Comparison of ENCODE assay signal across 20 mouse cellular contexts in the genomic region with DNA sequence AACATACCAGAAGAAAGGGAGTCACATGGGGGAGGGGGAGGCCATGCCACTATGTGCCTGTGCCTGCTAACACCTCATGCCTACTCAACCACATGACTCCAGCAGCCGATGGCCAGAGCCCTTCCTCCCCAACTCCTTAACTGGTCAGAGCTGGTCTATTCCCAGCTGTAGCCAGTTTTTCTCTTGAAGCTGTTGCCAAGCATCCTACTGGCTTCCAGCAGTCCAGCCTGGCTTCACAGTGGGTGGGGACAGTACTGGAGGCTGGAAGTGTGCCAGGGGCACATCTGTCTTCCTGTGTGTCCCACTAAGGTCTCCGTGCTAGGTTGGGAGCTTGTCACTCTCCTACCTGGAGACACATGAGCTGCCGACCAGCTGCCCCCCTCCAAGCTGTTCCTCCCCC. TPM values are rescaled to one million over a fixed set of nuclear protein-coding genes. Genes with fewer than 3 reads are reported as not detected.
A peak's percentile ranks its signal among the peaks of the same experiment; 100 is the strongest.
DNase-seq lines count a peak whose midpoint lies in the region; ATAC-seq and TF ChIP-seq lines count a peak whose summit lies in the region.
"Had no signal": no experiment of that assay in that cellular context is flagged by ENCODE, and none has a peak within 500 bp of the region (broad histone marks: within the 10 kb centered on the region; RNA-seq: fewer than 3 reads in every experiment).

No protein-coding gene starts in this region.

- H3K4me2 ChIP-seq in lung, embryonic 14.5 days, result no peak overlapping the region
- H3K4me2 ChIP-seq in lung, postnatal 0 days (replicated peaks; ENCODE audit: low read depth, low read length), result no peak overlapping the region
- H3K4me2 ChIP-seq in heart, embryonic 12.5 days, result no peak overlapping the region
- H3K4me2 ChIP-seq: embryonic facial prominence, embryonic 12.5 days; intestine, embryonic 15.5 days; limb, embryonic 12.5 days had no signal

- no peaks in the 10 kb centered on the region for H3K36me3 ChIP-seq in lung, embryonic 14.5 days (ENCODE audit: insufficient read depth)
- no peaks in the 10 kb centered on the region for H3K36me3 ChIP-seq in lung, postnatal 0 days (ENCODE audit: insufficient read depth, low read length)
- no peaks in the 10 kb centered on the region for H3K36me3 ChIP-seq in heart, embryonic 12.5 days
- H3K36me3 ChIP-seq: intestine, embryonic 15.5 days; limb, embryonic 12.5 days had no signal

- H3K4me3 ChIP-seq in lung, embryonic 14.5 days (ENCODE audit: low read depth, low read length), result no peak overlapping the region
- H3K4me3 ChIP-seq in lung, postnatal 0 days (ENCODE audit: low read depth, low read length), result no peak overlapping the region
- no peak overlapping the region for H3K4me3 ChIP-seq in heart, embryonic 12.5 days
- H3K4me3 ChIP-seq in layer of hippocampus, adult 2 months, result no peak overlapping the region
- H3K4me3 ChIP-seq: embryonic facial prominence, embryonic 12.5 days; intestine, embryonic 15.5 days; limb, embryonic 12.5 days had no signal

- ATAC-seq in lung, embryonic 14.5 days (ENCODE audit: insufficient read depth), result peak; percentile 72; the same call in 1 of the 2 replicates
- no peak for ATAC-seq in lung, postnatal 0 days
- no peak for ATAC-seq in heart, embryonic 12.5 days (ENCODE audit: insufficient number of reproducible peaks, low FRiP score)
- ATAC-seq: intestine, embryonic 15.5 days; liver, postnatal 0 days; Patski had no signal

- H3K4me1 ChIP-seq in lung, embryonic 14.5 days (ENCODE audit: insufficient read depth), result no peaks in the 10 kb centered on the region
- H3K4me1 ChIP-seq in lung, postnatal 0 days (ENCODE audit: insufficient read depth, low read depth, low read length), result no peaks in the 10 kb centered on the region
- H3K4me1 ChIP-seq in heart, embryonic 12.5 days (replicated peaks), result peaks cover 2% of the 10 kb centered on the region; the same call in 1 of the 2 replicates

- WGBS in lung, embryonic 14.5 days, result 35% methylated on average over 3 of the region's 3 CpGs
- WGBS in lung, postnatal 0 days, result 45% methylated on average over 3 of the region's 3 CpGs
- 53% methylated on average over 3 of the region's 3 CpGs for WGBS in heart, embryonic 12.5 days

- H3K9me3 ChIP-seq in lung, embryonic 14.5 days (ENCODE audit: low read depth, low read length), result no peaks in the 10 kb centered on the region
- H3K9me3 ChIP-seq in lung, postnatal 0 days (ENCODE audit: low read length), result no peaks in the 10 kb centered on the region
- no peaks in the 10 kb centered on the region for H3K9me3 ChIP-seq in heart, embryonic 12.5 days (replicated peaks)
- H3K9me3 ChIP-seq: embryonic facial prominence, embryonic 12.5 days; intestine, embryonic 15.5 days; limb, embryonic 12.5 days had no signal

- peak; percentile 52 for DNase-seq in lung, embryonic 14.5 days
- DNase-seq in lung, postnatal 0 days (ENCODE audit: low spot score), result no peak
- DNase-seq in ES-CJ7 (ENCODE audit: low read depth, low spot score), result peak; percentile 44
- peak; percentile 44 for DNase-seq in adipocyte (ENCODE audit: low spot score)
- peak; percentile 11 for DNase-seq in kidney, adult 9 months
- DNase-seq in heart, adult 18-20 months, result no peak
- DNase-seq in layer of hippocampus, adult 2 months (ENCODE audit: low spot score in 2 of 2), result no peak
- DNase-seq: adrenal gland, postnatal 10 days; cerebellum, postnatal 36 days; heart, postnatal 10 days; layer of hippocampus, postnatal 36 days; liver, postnatal 0 days had no signal

- TF ChIP-seq CTCF in lung, embryonic 14.5 days (IDR thresholded peaks at IDR 0.05; ENCODE audit: low read depth), result no peak
- TF ChIP-seq CTCF in lung, postnatal 0 days (IDR thresholded peaks at IDR 0.05), result no peak
- TF ChIP-seq CTCF in layer of hippocampus, adult 2 months (conservative IDR thresholded peaks at IDR 0.05), result no peak

- no peaks in the 10 kb centered on the region for H3K27me3 ChIP-seq in lung, embryonic 14.5 days (ENCODE audit: insufficient read depth, low read length)
- no peaks in the 10 kb centered on the region for H3K27me3 ChIP-seq in lung, postnatal 0 days (replicated peaks; ENCODE audit: insufficient read depth, low read length)
- H3K27me3 ChIP-seq in heart, embryonic 12.5 days (replicated peaks), result no peaks in the 10 kb centered on the region
- H3K27me3 ChIP-seq: embryonic facial prominence, embryonic 12.5 days; intestine, embryonic 15.5 days; limb, embryonic 12.5 days; Patski had no signal

- no peak overlapping the region for H3K27ac ChIP-seq in lung, embryonic 14.5 days (ENCODE audit: low read depth)
- no peak overlapping the region for H3K27ac ChIP-seq in lung, postnatal 0 days (ENCODE audit: low read length)
- H3K27ac ChIP-seq in heart, embryonic 12.5 days (ENCODE audit: poor library complexity, severe bottlenecking), result no peak overlapping the region
- H3K27ac ChIP-seq in layer of hippocampus, adult 2 months, result no peak overlapping the region
- H3K27ac ChIP-seq: embryonic facial prominence, embryonic 12.5 days; intestine, embryonic 15.5 days; limb, embryonic 12.5 days had no signal

- H3K9ac ChIP-seq in lung, embryonic 14.5 days, result no peak overlapping the region
- no peak overlapping the region for H3K9ac ChIP-seq in lung, postnatal 0 days (replicated peaks; ENCODE audit: low read depth)
- H3K9ac ChIP-seq in heart, embryonic 12.5 days, result no peak overlapping the region
- H3K9ac ChIP-seq: embryonic facial prominence, embryonic 12.5 days; intestine, embryonic 15.5 days; limb, embryonic 12.5 days; liver, postnatal 0 days had no signal

- TF ChIP-seq EP300 in lung, postnatal 0 days (IDR thresholded peaks at IDR 0.05), result no peak

RNA-seq across cellular contexts. Expression of a gene that starts 26.8 kb away (rescaled TPM):
- polyA plus RNA-seq in lung, embryonic 14.5 days (2014; fragmentation: Nextera tagmentation; extraction: Ambion mirVana), result 0.15 and 0.20 TPM in 2 replicates
- polyA plus RNA-seq in lung, postnatal 0 days (2015; fragmentation: Nextera tagmentation; extraction: Ambion mirVana), result 0.14 and 1.6 TPM in 2 replicates
- polyA plus RNA-seq in heart, embryonic 12.5 days (2016; fragmentation: Nextera tagmentation; extraction: Ambion mirVana), result 0.15 TPM in 1 of 2 replicates, not detected in the other
- total RNA-seq in heart, adult 18-20 months (2021), result not detected
- total RNA-seq in layer of hippocampus, adult 2 months (2021), result not detected
- total RNA-seq: granulocyte monocyte progenitor cell, adult 5-6 weeks; heart, postnatal 10 days; layer of hippocampus, postnatal 36 days; megakaryocyte progenitor cell, adult 5-6 weeks had no signal
- polyA plus RNA-seq: forebrain, embryonic 11.5 days had no signal

RNA-seq across cellular contexts. Expression of a gene that starts 51.3 kb away (rescaled TPM):
- 2.2 and 2.3 TPM in 2 replicates for polyA plus RNA-seq in lung, embryonic 14.5 days (2014; fragmentation: Nextera tagmentation; extraction: Ambion mirVana)
- polyA plus RNA-seq in lung, postnatal 0 days (2015; fragmentation: Nextera tagmentation; extraction: Ambion mirVana), result 0.19 and 0.43 TPM in 2 replicates
- polyA plus RNA-seq in heart, embryonic 12.5 days (2016; fragmentation: Nextera tagmentation; extraction: Ambion mirVana), result 0.37 and 0.83 TPM in 2 replicates
- under 1 TPM in 1 of 2 experiments, not detected in 1; 0.10 TPM for total RNA-seq in heart, adult 18-20 months (2021)
- total RNA-seq in layer of hippocampus, adult 2 months (2021), result 10 to 100 TPM; 23.7 TPM
- total RNA-seq: granulocyte monocyte progenitor cell, adult 5-6 weeks; megakaryocyte progenitor cell, adult 5-6 weeks had no signal
- polyA plus RNA-seq: liver, postnatal 0 days had no signal

Comparison
In these comparisons a context has a peak if more than half of its experiments do, and no peak if none do; other contexts are left out.
1. DNase-seq: peak in lung, embryonic 14.5 days (single experiment), ES-CJ7 (single experiment), adipocyte (single experiment) and kidney, adult 9 months (single experiment); none in lung, postnatal 0 days (single experiment), heart, adult 18-20 months (0 of 2) and layer of hippocampus, adult 2 months (0 of 2).